Mouse (Mus musculus): Measurements from ENCODE around the gene Atxn3. TPM values are rescaled to one million over a fixed set of nuclear protein-coding genes. Genes with fewer than 3 reads are reported as not detected.

Gene Atxn3
- polyA plus RNA-seq, 1 experiment from 2014 or later: 10.4 TPM

DNA sequence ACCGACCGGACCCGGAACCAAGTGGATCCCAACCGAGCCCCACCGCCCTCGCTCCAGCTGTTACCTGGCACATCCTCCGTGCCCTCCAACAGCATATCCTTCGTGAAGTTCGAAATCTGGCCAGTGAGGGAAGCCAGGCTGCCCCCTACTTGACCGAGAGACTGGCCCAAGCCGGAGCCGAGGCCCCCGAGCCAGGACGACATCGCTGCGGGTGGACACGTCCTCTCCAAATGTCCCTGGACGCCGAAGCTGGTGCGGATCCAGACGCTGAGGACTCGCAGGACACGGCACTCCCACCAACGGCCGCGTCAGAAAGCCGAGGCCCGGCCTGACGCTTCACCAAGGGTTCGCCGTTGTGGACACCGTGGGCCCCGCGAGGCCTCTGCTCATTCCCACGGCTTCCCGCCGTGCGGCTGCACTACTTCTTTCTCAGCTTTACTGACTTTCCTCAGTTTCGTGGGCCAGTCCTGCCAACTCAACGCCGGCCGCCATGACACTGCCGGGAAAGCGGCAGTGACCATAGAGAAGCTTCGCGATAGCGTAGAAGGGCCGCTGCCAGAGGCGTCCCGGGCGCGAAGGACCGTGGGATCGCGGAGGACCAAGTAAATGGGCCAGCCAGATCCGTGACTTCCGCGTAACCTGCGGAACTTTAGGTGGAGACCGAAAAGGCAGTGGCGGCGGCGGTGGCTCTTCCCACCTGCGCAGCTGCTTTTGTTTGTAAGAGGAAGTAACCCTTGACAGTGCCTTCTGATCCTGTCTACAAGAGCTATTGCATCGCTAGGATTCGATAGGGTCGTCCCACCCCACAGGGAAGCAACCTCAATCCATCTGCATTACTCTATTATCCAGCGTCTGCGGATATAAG lies 45.2 kb downstream of the Atxn3 start, which contains the start of gene Trip11:
Trip11 (minus strand) TSS at position 642 of the 865 bp plus-strand sequence.
- DNase-seq (ENCODE audit: low spot score) (peak; percentile 88), ATAC-seq (ENCODE audit: insufficient number of reproducible peaks, low FRiP score, low TSS enrichment, low read depth) (peak; percentile 91)
- H3K4me1 ChIP-seq (ENCODE audit: control insufficient read depth, insufficient read depth, low read length): no peaks in the 10 kb centered on the region

DNA sequence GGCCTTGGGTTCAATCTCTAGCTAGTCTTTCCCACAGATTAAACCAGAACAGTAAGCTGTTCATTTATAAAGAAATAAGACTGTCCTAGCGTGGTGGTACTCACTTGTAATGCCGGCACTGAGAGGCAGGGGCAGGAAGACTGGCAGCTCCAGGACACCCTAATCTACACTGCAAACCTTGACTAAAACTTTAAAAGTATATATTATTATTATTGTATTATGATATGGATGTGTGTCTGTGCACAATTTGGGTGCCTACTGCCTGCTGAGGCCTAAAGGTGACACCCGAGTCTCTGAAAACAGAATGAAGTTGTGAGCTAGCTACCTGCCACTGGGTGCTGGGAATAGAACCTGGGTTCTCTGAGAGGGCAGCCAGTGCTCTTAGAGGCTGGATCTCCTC lies 46.7 kb downstream of the Atxn3 start:
- 92% methylated on average over 3 of the region's 3 CpGs for WGBS
- H3K36me3 ChIP-seq (ENCODE audit: control insufficient read depth, insufficient read depth, low read length): peaks cover 5% of the 10 kb centered on the region

More for the DNA sequence above, 45.2 kb downstream of the Atxn3 start, which contains the start of gene Trip11:
- H3K4me2 ChIP-seq (ENCODE audit: low read depth, severe bottlenecking): peak within 1 kb of the TSS; percentile 82
- peaks cover 5% of the 10 kb centered on the region for H3K36me3 ChIP-seq (ENCODE audit: control insufficient read depth, insufficient read depth, low read length)
- H3K9me3 ChIP-seq (ENCODE audit: control insufficient read depth, low read length): no peaks in the 10 kb centered on the region
- H3K4me3 ChIP-seq (ENCODE audit: low read depth, low read length): peak within 1 kb of the TSS; percentile 80
- H3K27ac ChIP-seq (replicated peaks; ENCODE audit: low read depth, low read length): peak within 1 kb of the TSS; percentile 73
- H3K27me3 ChIP-seq (ENCODE audit: control insufficient read depth, insufficient read depth, low read length): no peaks in the 10 kb centered on the region
- H3K9ac ChIP-seq (ENCODE audit: low read length): peak within 1 kb of the TSS; percentile 90
- under 1% methylated on average over 69 of the region's 69 CpGs for WGBS

GRCm38 (mm10) chr12:101910360-101910759 lies 47.7 kb downstream of the Atxn3 start:
- H3K9me3 ChIP-seq (ENCODE audit: control insufficient read depth, low read length): no peaks in the 10 kb centered on the region
- WGBS: 93% methylated on average over 6 of the region's 6 CpGs
- no peak overlapping the region for H3K4me2 ChIP-seq (ENCODE audit: low read depth, severe bottlenecking)
- no peaks in the 10 kb centered on the region for H3K4me1 ChIP-seq (ENCODE audit: control insufficient read depth, insufficient read depth, low read length)
- peaks cover 5% of the 10 kb centered on the region for H3K36me3 ChIP-seq (ENCODE audit: control insufficient read depth, insufficient read depth, low read length)
- no peak overlapping the region for H3K27ac ChIP-seq (replicated peaks; ENCODE audit: low read depth, low read length)
- H3K9ac ChIP-seq (ENCODE audit: low read length): no peak overlapping the region
- DNase-seq (ENCODE audit: low spot score) (no peak), ATAC-seq (ENCODE audit: insufficient number of reproducible peaks, low FRiP score, low TSS enrichment, low read depth) (no peak)
- H3K27me3 ChIP-seq (ENCODE audit: control insufficient read depth, insufficient read depth, low read length): no peaks in the 10 kb centered on the region
- H3K4me3 ChIP-seq (ENCODE audit: low read depth, low read length): no peak overlapping the region

More for the DNA sequence above, 46.7 kb downstream of the Atxn3 start:
- ATAC-seq (ENCODE audit: insufficient number of reproducible peaks, low FRiP score, low TSS enrichment, low read depth) (no peak), DNase-seq (ENCODE audit: low spot score) (no peak)
- Histone ChIP-seq H3K4me2 (ENCODE audit: low read depth, severe bottlenecking) (peak overlapping the region; percentile 82; the same call in 1 of the 2 replicates), H3K9me3 (ENCODE audit: control insufficient read depth, low read length) (no peaks in the 10 kb centered on the region), H3K9ac (ENCODE audit: low read length) (no peak overlapping the region; the same call in 1 of the 2 replicates), H3K4me3 (ENCODE audit: low read depth, low read length) (no peak overlapping the region), H3K4me1 (ENCODE audit: control insufficient read depth, insufficient read depth, low read length) (no peaks in the 10 kb centered on the region), H3K27ac (replicated peaks; ENCODE audit: low read depth, low read length) (no peak overlapping the region), H3K27me3 (ENCODE audit: control insufficient read depth, insufficient read depth, low read length) (no peaks in the 10 kb centered on the region)

DNA sequence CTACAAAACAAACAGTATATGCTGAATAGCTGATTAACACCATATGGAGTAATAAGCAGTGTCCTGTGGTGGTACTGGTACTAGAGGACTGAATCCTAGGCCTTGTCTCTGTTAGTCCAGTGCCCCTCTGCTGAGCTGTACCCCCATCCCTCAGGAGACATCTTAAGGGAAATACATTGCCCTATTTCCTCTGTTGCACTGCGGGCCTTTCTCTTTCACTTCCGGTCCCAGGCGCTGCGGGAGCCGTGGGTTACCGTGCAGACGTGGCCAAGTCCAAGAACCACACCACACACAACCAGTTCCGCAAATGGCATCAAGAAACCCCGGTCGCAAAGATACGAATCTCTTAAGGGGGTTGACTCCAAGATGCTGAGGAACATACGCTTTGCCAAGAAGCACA lies 52.2 kb downstream of the Atxn3 start:
- ATAC-seq (ENCODE audit: insufficient number of reproducible peaks, low FRiP score, low TSS enrichment, low read depth) (no peak), DNase-seq (ENCODE audit: low spot score) (no peak)
- peaks cover 7% of the 10 kb centered on the region for H3K36me3 ChIP-seq (ENCODE audit: control insufficient read depth, insufficient read depth, low read length)
- H3K9ac ChIP-seq (ENCODE audit: low read length): no peak overlapping the region
- H3K9me3 ChIP-seq (ENCODE audit: control insufficient read depth, low read length): no peaks in the 10 kb centered on the region
- no peak overlapping the region for H3K27ac ChIP-seq (replicated peaks; ENCODE audit: low read depth, low read length)
- no peak overlapping the region for H3K4me2 ChIP-seq (ENCODE audit: low read depth, severe bottlenecking)
- no peaks in the 10 kb centered on the region for H3K27me3 ChIP-seq (ENCODE audit: control insufficient read depth, insufficient read depth, low read length)
- no peaks in the 10 kb centered on the region for H3K4me1 ChIP-seq (ENCODE audit: control insufficient read depth, insufficient read depth, low read length)
- WGBS: 95% methylated on average over 12 of the region's 12 CpGs
- H3K4me3 ChIP-seq (ENCODE audit: low read depth, low read length): no peak overlapping the region

DNA sequence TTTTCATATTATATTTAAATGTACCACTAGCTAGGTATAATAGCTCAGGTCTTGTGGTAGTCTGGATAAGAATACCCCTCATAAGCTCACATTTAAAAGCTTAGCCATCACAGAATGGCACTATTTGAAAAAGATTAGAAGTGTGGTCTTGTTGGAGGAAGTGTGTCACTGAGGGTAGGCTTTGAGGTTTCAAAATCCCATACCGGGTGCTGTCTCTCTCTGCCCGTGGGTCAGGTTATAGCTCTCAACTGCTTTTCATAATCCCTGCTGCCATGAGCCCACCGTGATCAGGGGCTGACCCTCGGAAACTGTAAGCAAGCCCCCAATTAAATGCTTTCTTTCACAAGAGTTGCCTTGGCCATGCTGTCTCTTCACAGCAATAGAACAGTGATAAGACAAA lies 53.1 kb downstream of the Atxn3 start:
- no peak overlapping the region for H3K27ac ChIP-seq (replicated peaks; ENCODE audit: low read depth, low read length)
- 88% methylated on average over 4 of the region's 4 CpGs for WGBS
- H3K9ac ChIP-seq (ENCODE audit: low read length): no peak overlapping the region
- H3K9me3 ChIP-seq (ENCODE audit: control insufficient read depth, low read length): no peaks in the 10 kb centered on the region
- no peak overlapping the region for H3K4me2 ChIP-seq (ENCODE audit: low read depth, severe bottlenecking)
- ATAC-seq (ENCODE audit: insufficient number of reproducible peaks, low FRiP score, low TSS enrichment, low read depth) (no peak), DNase-seq (ENCODE audit: low spot score) (no peak)
- no peak overlapping the region for H3K4me3 ChIP-seq (ENCODE audit: low read depth, low read length)
- H3K27me3 ChIP-seq (ENCODE audit: control insufficient read depth, insufficient read depth, low read length): no peaks in the 10 kb centered on the region
- no peaks in the 10 kb centered on the region for H3K4me1 ChIP-seq (ENCODE audit: control insufficient read depth, insufficient read depth, low read length)
- peaks cover 7% of the 10 kb centered on the region for H3K36me3 ChIP-seq (ENCODE audit: control insufficient read depth, insufficient read depth, low read length)

- Histone ChIP-seq H3K27ac (replicated peaks; ENCODE audit: low read depth, low read length) (no peak overlapping the region), H3K4me2 (ENCODE audit: low read depth, severe bottlenecking) (no peak overlapping the region), H3K4me3 (ENCODE audit: low read depth, low read length) (no peak overlapping the region), H3K4me1 (ENCODE audit: control insufficient read depth, insufficient read depth, low read length) (no peaks in the 10 kb centered on the region), H3K9me3 (ENCODE audit: control insufficient read depth, low read length) (no peaks in the 10 kb centered on the region), H3K9ac (ENCODE audit: low read length) (no peak overlapping the region), H3K36me3 (ENCODE audit: control insufficient read depth, insufficient read depth, low read length) (peaks cover 7% of the 10 kb centered on the region), H3K27me3 (ENCODE audit: control insufficient read depth, insufficient read depth, low read length) (no peaks in the 10 kb centered on the region)
- no peak for ATAC-seq (ENCODE audit: insufficient number of reproducible peaks, low FRiP score, low TSS enrichment, low read depth)
- no peak for DNase-seq (ENCODE audit: low spot score)
- WGBS: 92% methylated on average over 3 of the region's 3 CpGs
These were observed 53.9 kb downstream of the Atxn3 start for GRCm38 (mm10) chr12:101904170-101904569.

DNA sequence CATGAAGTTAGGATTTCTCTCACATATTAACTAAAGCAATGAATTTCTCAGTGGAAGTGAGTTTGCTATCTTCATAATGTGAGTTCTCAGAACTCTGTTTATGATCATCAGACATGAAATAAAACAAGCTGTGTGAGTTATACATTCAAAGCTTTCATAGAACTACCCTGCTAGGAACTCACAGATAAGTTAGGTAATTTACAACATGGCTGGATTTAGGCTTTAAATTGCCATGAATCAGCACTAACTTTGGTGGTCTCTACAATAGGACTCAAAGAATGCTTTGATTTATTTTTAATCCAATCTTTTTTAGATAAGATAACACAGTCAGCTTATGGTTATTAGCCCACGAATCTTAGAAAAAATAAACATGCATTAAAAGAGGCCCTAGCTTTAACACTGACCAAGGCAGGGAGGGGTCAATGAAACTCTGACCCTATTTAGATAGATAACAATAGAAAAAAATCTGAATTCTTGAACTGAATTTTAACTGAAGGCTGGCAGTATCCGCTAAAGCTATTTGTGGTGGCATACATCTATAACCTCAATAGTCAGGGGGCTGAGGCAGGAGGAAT lies 58.3 kb downstream of the Atxn3 start:
- H3K4me3 ChIP-seq (ENCODE audit: low read depth, low read length): no peak overlapping the region
- 87% methylated on average over 2 of the region's 2 CpGs for WGBS
- no peak overlapping the region for H3K4me2 ChIP-seq (ENCODE audit: low read depth, severe bottlenecking)
- no peak overlapping the region for H3K9ac ChIP-seq (ENCODE audit: low read length)
- H3K27ac ChIP-seq (replicated peaks; ENCODE audit: low read depth, low read length): no peak overlapping the region
- H3K9me3 ChIP-seq (ENCODE audit: control insufficient read depth, low read length): no peaks in the 10 kb centered on the region
- DNase-seq (ENCODE audit: low spot score) (no peak), ATAC-seq (ENCODE audit: insufficient number of reproducible peaks, low FRiP score, low TSS enrichment, low read depth) (no peak)
- 0 out of 2 replicates have a peak, but pooled peaks cover 2% of the 10 kb centered on the region for H3K36me3 ChIP-seq (ENCODE audit: control insufficient read depth, insufficient read depth, low read length)
- no peaks in the 10 kb centered on the region for H3K4me1 ChIP-seq (ENCODE audit: control insufficient read depth, insufficient read depth, low read length)
- H3K27me3 ChIP-seq (ENCODE audit: control insufficient read depth, insufficient read depth, low read length): no peaks in the 10 kb centered on the region

GRCm38 (mm10) chr12:101898966-101899365 lies 59.1 kb downstream of the Atxn3 start:
- no peak overlapping the region for H3K4me2 ChIP-seq (ENCODE audit: low read depth, severe bottlenecking)
- H3K9ac ChIP-seq (ENCODE audit: low read length): no peak overlapping the region
- DNase-seq (ENCODE audit: low spot score) (no peak), ATAC-seq (ENCODE audit: insufficient number of reproducible peaks, low FRiP score, low TSS enrichment, low read depth) (no peak)
- 0 out of 2 replicates have a peak, but pooled peaks cover 2% of the 10 kb centered on the region for H3K36me3 ChIP-seq (ENCODE audit: control insufficient read depth, insufficient read depth, low read length)
- no peak overlapping the region for H3K27ac ChIP-seq (replicated peaks; ENCODE audit: low read depth, low read length)
- WGBS: 97% methylated on average over 8 of the region's 8 CpGs
- no peaks in the 10 kb centered on the region for H3K27me3 ChIP-seq (ENCODE audit: control insufficient read depth, insufficient read depth, low read length)
- no peaks in the 10 kb centered on the region for H3K9me3 ChIP-seq (ENCODE audit: control insufficient read depth, low read length)
- H3K4me1 ChIP-seq (ENCODE audit: control insufficient read depth, insufficient read depth, low read length): no peaks in the 10 kb centered on the region
- H3K4me3 ChIP-seq (ENCODE audit: low read depth, low read length): no peak overlapping the region
